10 mouse cellular contexts compared by ENCODE assay signal in the genomic region with DNA sequence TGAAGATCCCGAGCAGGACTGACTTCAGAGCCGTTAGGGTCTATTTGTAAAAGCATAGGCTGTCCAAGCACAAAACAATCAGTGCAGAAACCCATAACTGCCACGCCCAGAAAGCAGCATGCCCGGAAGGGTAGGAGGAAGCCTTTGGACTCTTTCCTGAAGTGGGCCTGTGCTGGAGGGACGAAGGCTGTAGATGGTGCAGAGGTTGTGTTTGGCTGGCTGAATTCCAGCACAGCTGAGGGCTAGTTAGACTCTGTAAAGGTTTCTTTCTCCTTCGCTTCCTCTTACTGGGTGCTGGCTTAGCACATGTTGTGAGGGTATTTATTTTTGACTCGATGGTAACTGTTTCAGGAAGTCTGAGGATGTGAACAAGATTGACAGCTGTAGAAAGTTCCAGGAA.
A peak's percentile ranks its signal among the peaks of the same experiment; 100 is the strongest.
DNase-seq lines count a peak whose midpoint lies in the region; ATAC-seq lines count a peak whose summit lies in the region.
"Had no signal": no experiment of that assay in that cellular context is flagged by ENCODE, and none has a peak within 500 bp of the region (broad histone marks: within the 10 kb centered on the region; RNA-seq: fewer than 3 reads in every experiment).

No protein-coding gene starts in this region.

- H3K36me3 ChIP-seq in liver, embryonic 16.5 days (ENCODE audit: control insufficient read depth, insufficient read depth), result no peaks in the 10 kb centered on the region
- H3K36me3 ChIP-seq in liver, embryonic 12.5 days, result no peaks in the 10 kb centered on the region
- H3K36me3 ChIP-seq: embryonic facial prominence, embryonic 13.5 days had no signal

- DNase-seq in gastrocnemius, postnatal 14 days, result peak; percentile 48
- DNase-seq in kidney, adult 18-20 months, result peak; percentile 23
- DNase-seq in thymus, postnatal 14 days, result no peak
- DNase-seq in right cerebral cortex, postnatal 25 days, result no peak
- DNase-seq in embryo, embryonic 10 days (ENCODE audit: low spot score), result no peak
- DNase-seq: thymus, postnatal 25 days had no signal

- no peaks in the 10 kb centered on the region for H3K9me3 ChIP-seq in liver, embryonic 16.5 days (replicated peaks; ENCODE audit: control insufficient read depth, low read length)
- no peaks in the 10 kb centered on the region for H3K9me3 ChIP-seq in liver, embryonic 12.5 days (replicated peaks)
- H3K9me3 ChIP-seq: embryonic facial prominence, embryonic 13.5 days had no signal

- H3K27ac ChIP-seq in liver, embryonic 16.5 days (ENCODE audit: low read length), result peak overlapping the region; percentile 40
- H3K27ac ChIP-seq in liver, embryonic 12.5 days, result no peak overlapping the region
- H3K27ac ChIP-seq: embryonic facial prominence, embryonic 13.5 days had no signal

- intact Hi-C loops in gastrocnemius, postnatal 14 days (cut with DNase I; ENCODE audit: low total_unique reads), result no loop called here

- H3K27me3 ChIP-seq in liver, embryonic 16.5 days (ENCODE audit: control insufficient read depth, insufficient read depth, low read depth, low read length), result no peaks in the 10 kb centered on the region
- H3K27me3 ChIP-seq in liver, embryonic 12.5 days (replicated peaks), result no peaks in the 10 kb centered on the region; the same call in 1 of the 2 replicates
- H3K27me3 ChIP-seq: embryonic facial prominence, embryonic 13.5 days had no signal

- no peak overlapping the region for H3K9ac ChIP-seq in liver, embryonic 16.5 days (ENCODE audit: low read depth, low read length)
- no peak overlapping the region for H3K9ac ChIP-seq in liver, embryonic 12.5 days
- H3K9ac ChIP-seq: embryonic facial prominence, embryonic 13.5 days had no signal

- peak; percentile 21; the same call in 1 of the 2 replicates for ATAC-seq in liver, embryonic 16.5 days (ENCODE audit: low read depth)
- no peak for ATAC-seq in liver, embryonic 12.5 days
- ATAC-seq in monocyte, adult 5-6 weeks (replicated peaks; ENCODE audit: insufficient number of reproducible peaks, low FRiP score, low TSS enrichment, poor library complexity, severe bottlenecking), result peak; percentile 53

- peaks cover 13% of the 10 kb centered on the region for H3K4me1 ChIP-seq in liver, embryonic 16.5 days (ENCODE audit: control insufficient read depth, low read depth, low read length)
- H3K4me1 ChIP-seq in liver, embryonic 12.5 days, result peaks cover 5% of the 10 kb centered on the region

- H3K4me3 ChIP-seq in liver, embryonic 16.5 days (ENCODE audit: low read depth, low read length), result no peak overlapping the region
- H3K4me3 ChIP-seq in liver, embryonic 12.5 days, result no peak overlapping the region
- H3K4me3 ChIP-seq: embryonic facial prominence, embryonic 13.5 days had no signal

- WGBS in liver, embryonic 16.5 days (ENCODE audit: insufficient replicate concordance), result 30% methylated on average over 7 of the region's 7 CpGs
- 42% methylated on average over 7 of the region's 7 CpGs for WGBS in liver, embryonic 12.5 days (ENCODE audit: insufficient replicate concordance)

- no peak overlapping the region for H3K4me2 ChIP-seq in liver, embryonic 16.5 days (ENCODE audit: low read depth, low read length)
- no peak overlapping the region for H3K4me2 ChIP-seq in liver, embryonic 12.5 days
- H3K4me2 ChIP-seq: embryonic facial prominence, embryonic 13.5 days had no signal

Comparison
In these comparisons a context has a peak if more than half of its experiments do, and no peak if none do; other contexts are left out.
1. DNase-seq: peak in gastrocnemius, postnatal 14 days (single experiment) and kidney, adult 18-20 months (single experiment); none in thymus, postnatal 14 days (single experiment), right cerebral cortex, postnatal 25 days (single experiment) and embryo, embryonic 10 days (single experiment).